Mouse (Mus musculus) liver, embryonic 13.5 days (tissue): ENCODE measurements around the gene Gon7. TPM values are rescaled to one million over a fixed set of nuclear protein-coding genes. Genes with fewer than 3 reads are reported as not detected.
A peak's percentile ranks its signal among the peaks of the same experiment; 100 is the strongest.

Experiments
- ATAC-seq: fragments of 200-750 bp; cut with Nextera tagmentation; 2 replicates; pipeline ENCODE4 v1.8.0; 2017; ENCODE audit warnings: low read depth, mild to moderate bottlenecking, moderate number of reproducible peaks, moderate library complexity
- DNase-seq: peaks from one replicate; pipeline ENCODE4 v3.0.0; 2022
- H3K27ac ChIP-seq: fragments of 300-500 bp; sonication (generic); 2 replicates; pipeline ENCODE4 v1.5.1; 2015; ENCODE audit warnings: moderate library complexity, mild to moderate bottlenecking, inconsistent platforms
- H3K27me3 ChIP-seq: fragments of 300-500 bp; sonication (generic); 2 replicates; pipeline ENCODE4 v1.6.1; 2015; ENCODE audit warnings: mild to moderate bottlenecking, inconsistent platforms
- H3K36me3 ChIP-seq: fragments of 300-500 bp; sonication (generic); 2 replicates; pipeline ENCODE4 v1.6.1; 2015; ENCODE audit warnings: mild to moderate bottlenecking, inconsistent platforms
- H3K4me1 ChIP-seq: fragments of 300-500 bp; sonication (generic); replicated peaks from 2 replicates; pipeline ENCODE4 v1.6.1; 2015; ENCODE audit warnings: inconsistent platforms
- H3K4me2 ChIP-seq: fragments of 300-500 bp; sonication (generic); 2 replicates; pipeline ENCODE4 v1.6.1; 2015; ENCODE audit warnings: inconsistent platforms, mild to moderate bottlenecking, moderate library complexity
- H3K4me3 ChIP-seq: fragments of 300-500 bp; sonication (generic); replicated peaks from 2 replicates; pipeline ENCODE4 v1.5.1; 2015; ENCODE audit warnings: mild to moderate bottlenecking, inconsistent platforms
- H3K9ac ChIP-seq: fragments of 300-500 bp; sonication (generic); 2 replicates; pipeline ENCODE4 v1.6.1; 2015; ENCODE audit warnings: mild to moderate bottlenecking, inconsistent platforms
- H3K9me3 ChIP-seq: fragments of 300-500 bp; sonication (generic); replicated peaks from 2 replicates; pipeline ENCODE4 v1.6.1; 2016; ENCODE audit warnings: inconsistent platforms
- WGBS: fragments of 180-500 bp; shearing (Covaris S2); methylation state at CpG from one replicate; pipeline ENCODE4 v1.1.7; 2015; ENCODE audit not compliant: insufficient replicate concordance; 5-methylcytosine and 5-hydroxymethylcytosine counted together
- polyA plus RNA-seq: library from polyadenylated mRNA; unstranded; fragments of >200 nt; fragmentation: Nextera tagmentation; extraction: Ambion mirVana; gene quantifications from 2 replicates; pipeline ENCODE4 v1.2.1, GENCODE M21; 2015

The Gon7 gene
- polyA plus RNA-seq, 1 experiment from 2014 or later, result 16.6 TPM

DNA sequence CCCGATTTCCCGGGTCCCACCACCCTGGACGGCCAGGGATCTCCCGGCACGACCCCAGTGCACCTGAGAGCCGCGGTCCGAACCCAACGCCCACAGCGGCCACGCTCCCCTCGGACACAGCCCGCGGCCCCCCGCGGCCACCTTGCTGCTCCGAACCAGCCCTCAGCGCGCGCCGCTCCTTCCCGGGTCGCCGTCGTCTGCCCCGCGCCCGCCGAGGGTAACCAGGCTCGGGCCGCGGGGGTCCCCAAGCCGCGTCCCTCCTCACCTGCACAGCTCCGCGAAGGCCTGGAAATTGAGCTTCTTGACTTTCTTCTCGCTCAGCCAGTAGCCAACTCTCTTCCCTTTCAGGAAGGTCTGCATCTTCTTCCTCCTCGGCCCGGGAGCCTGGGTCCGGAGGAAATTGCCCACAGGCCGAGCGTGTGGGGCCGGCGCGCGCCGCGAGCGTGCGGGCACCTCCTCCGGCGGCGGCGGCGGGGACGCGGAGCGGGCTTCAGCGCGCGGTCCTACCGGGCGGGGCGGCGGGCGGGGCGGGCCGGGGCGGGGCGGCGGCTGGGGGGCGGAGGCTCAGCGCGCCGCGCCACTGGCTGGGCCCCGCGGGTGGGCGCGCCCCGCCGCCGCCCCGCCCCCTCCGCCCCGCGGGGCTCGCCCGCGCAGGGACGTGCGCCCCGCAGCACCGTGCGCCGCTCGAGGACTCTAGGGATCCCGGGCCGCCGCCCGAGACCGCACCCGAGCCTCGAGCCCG is 53.0 kb downstream of the Gon7 start, which contains the start of gene Itpk1:
TSS of gene Itpk1 (minus strand) at position 474 of the 742 bp plus-strand sequence.
- peak; percentile 93 for ATAC-seq
- H3K27me3 ChIP-seq, result peaks cover 17% of the 10 kb centered on the region

DNA sequence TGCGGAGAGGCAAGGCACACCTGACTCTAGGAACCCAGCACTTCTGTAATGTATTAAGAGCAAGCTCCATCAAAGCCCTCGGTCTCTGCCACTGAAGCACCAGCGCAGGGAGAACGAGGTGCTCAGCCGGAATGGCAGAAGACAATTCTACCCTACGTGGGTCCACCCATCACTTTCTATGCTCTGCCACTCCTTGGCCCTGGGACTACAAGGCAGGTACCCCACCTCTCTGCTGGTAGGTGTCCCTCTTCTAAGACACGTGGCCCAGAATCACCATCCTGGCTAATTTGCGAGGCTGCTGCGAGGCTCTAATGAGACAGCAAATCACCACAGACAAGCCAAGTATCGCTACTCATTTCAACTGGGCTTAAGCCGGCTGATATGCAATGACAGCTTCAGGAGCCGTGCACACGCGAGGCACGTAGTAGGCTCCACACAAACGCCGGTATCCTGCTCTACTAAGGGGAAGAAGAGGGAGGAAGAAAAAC is 53.6 kb downstream of the Gon7 start:
- H3K36me3 ChIP-seq, result no peaks in the 10 kb centered on the region
- H3K4me1 ChIP-seq, result peaks cover 59% of the 10 kb centered on the region
- 14% methylated on average over 17 of the region's 17 CpGs for WGBS

More for the DNA sequence above, 53.0 kb downstream of the Gon7 start, which contains the start of gene Itpk1:
- under 1% methylated on average over 79 of the region's 105 CpGs for WGBS
- Histone ChIP-seq H3K4me3 (peak within 1 kb of the TSS; percentile 75), H3K27ac (peak within 1 kb of the TSS; percentile 77), H3K9ac (peak within 1 kb of the TSS; percentile 84), H3K4me1 (peaks cover 53% of the 10 kb centered on the region), H3K36me3 (no peaks in the 10 kb centered on the region), H3K9me3 (no peaks in the 10 kb centered on the region), H3K4me2 (peak within 1 kb of the TSS; percentile 99)
- DNase-seq, result peak; percentile 48

DNA sequence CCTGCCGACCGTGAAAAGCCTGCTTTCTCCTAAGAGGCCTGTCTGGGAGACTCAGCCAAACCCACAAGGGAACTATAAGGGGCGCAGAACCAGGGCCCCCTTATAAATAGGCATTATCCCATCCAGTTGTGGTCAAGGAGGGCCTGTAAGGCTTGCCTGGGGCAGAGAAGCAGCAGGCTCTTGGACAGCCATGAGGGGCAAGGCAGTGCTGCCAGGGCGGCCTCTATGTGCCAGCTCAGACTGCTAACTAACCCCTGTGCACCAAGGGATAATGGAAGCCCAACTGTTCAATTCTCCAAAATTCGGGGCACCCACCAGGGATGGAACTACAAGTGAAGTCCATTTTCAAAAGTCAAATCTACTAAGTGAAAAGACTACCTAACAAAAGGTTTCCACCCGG is 54.2 kb downstream of the Gon7 start:
- H3K4me1 ChIP-seq, result peaks cover 65% of the 10 kb centered on the region

More for the DNA sequence above, 53.6 kb downstream of the Gon7 start:
- DNase-seq (no peak), ATAC-seq (no peak)
- Histone ChIP-seq H3K27ac (peak overlapping the region; percentile 62), H3K4me2 (peak overlapping the region; percentile 99), H3K4me3 (peak overlapping the region; percentile 75), H3K9ac (peak overlapping the region; percentile 78), H3K27me3 (peaks cover 17% of the 10 kb centered on the region), H3K9me3 (no peaks in the 10 kb centered on the region)

More for the DNA sequence above, 54.2 kb downstream of the Gon7 start:
- peak overlapping the region; percentile 1; the same call in 1 of the 2 replicates for H3K27ac ChIP-seq
- H3K9me3 ChIP-seq, result no peaks in the 10 kb centered on the region
- H3K27me3 ChIP-seq, result peaks cover 17% of the 10 kb centered on the region
- H3K4me3 ChIP-seq, result peak overlapping the region; percentile 75
- peak overlapping the region; percentile 78; the same call in 1 of the 2 replicates for H3K9ac ChIP-seq
- DNase-seq (no peak), ATAC-seq (no peak)
- H3K4me2 ChIP-seq, result peak overlapping the region; percentile 99
- H3K36me3 ChIP-seq, result no peaks in the 10 kb centered on the region
- WGBS, result 58% methylated on average over 6 of the region's 6 CpGs

Other genes starting within 250 kb of the Gon7 start
- gene Chga, start 202.8 kb downstream of the Gon7 start, polyA plus RNA-seq, result 1.3 and 1.7 TPM in 2 replicates
- gene Itpk1, start 52.9 kb downstream of the Gon7 start, polyA plus RNA-seq, result 3.0 and 3.3 TPM in 2 replicates
- gene Moap1, start 14.1 kb downstream of the Gon7 start, polyA plus RNA-seq, result 8.4 and 9.0 TPM in 2 replicates
- 8.8 and 9.2 TPM in 2 replicates for gene Tmem251, start 14.0 kb downstream of the Gon7 start, polyA plus RNA-seq
- not detected in 2 replicates for gene Gm28051, start within 50 bp of the Gon7 start, polyA plus RNA-seq
- gene Ubr7, start 164 bp upstream of the Gon7 start, polyA plus RNA-seq, result 24.7 and 29.0 TPM in 2 replicates
- gene Gm20604, start 869 bp upstream of the Gon7 start, polyA plus RNA-seq, result 11.0 and 11.3 TPM in 2 replicates
- 4.0 and 4.7 TPM in 2 replicates for gene Btbd7, start 120.7 kb upstream of the Gon7 start, polyA plus RNA-seq
- not detected in 2 replicates for gene Cox8c, start 141.5 kb upstream of the Gon7 start, polyA plus RNA-seq
- 0.08 and 0.13 TPM in 2 replicates for gene Unc79, start 191.1 kb upstream of the Gon7 start, polyA plus RNA-seq